In the genomic region with DNA sequence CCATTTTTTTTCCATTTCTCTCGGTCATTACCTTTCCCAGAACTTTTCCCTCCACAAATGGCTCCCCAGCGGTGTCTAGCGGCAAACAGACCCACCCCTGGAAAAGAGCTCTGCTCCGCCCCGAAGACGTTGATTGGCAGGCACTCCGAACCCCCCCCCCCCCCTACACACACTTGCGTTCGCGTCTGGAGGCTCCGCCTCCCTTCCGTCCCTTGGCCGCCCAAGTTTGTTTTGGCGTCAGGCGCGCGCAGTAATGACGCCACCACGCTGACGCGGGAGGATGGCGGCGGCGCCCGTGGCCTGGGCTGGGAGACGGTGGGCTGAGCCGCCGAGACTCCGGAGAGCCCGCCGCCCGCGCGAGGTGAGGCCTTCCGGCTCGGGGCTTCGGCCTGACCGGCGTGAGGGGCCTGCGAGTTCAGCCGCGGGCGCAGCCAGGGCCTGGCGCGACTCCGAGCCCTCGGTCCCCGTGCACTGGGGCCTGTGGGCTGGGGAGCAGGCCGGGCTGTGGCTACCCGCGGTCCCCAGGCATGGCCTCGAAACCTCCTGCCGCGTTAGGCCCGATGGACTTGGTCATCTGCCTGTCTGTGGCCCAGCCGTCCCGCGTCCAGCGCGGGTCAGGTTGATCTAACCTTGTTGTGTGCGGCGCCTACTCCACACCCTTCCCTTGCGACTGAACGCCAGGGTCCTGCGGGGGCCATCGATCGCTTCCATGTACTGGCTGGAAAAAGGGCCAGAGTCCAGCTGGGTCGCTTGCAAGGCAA, we compare ENCODE assay signal across 1 mouse cellular context.
A peak's percentile ranks its signal among the peaks of the same experiment; 100 is the strongest.
TF ChIP-seq lines count a peak whose summit lies in the region.

Pskh1 (plus strand) TSS at position 262 of the 761 bp plus-strand sequence.

TF ChIP-seq in CH12.LX, 34 proteins besides CTCF, POLR2A, EP300 and RAD21 (continued from another document):
- TF ChIP-seq IRF4 (IDR thresholded peaks at IDR 0.05; ENCODE audit: low read depth, low read length) (peak; percentile 37; the same call in 1 of the 2 replicates), MYC (IDR thresholded peaks at IDR 0.05; ENCODE audit: low read depth, low read length) (0 out of 2 replicates have a peak, but pooled peaks have one; percentile 24), USF1 (IDR thresholded peaks at IDR 0.05; ENCODE audit: low read depth, low read length) (no peak), KAT2A (IDR thresholded peaks at IDR 0.05; ENCODE audit: insufficient replicate concordance, low read length) (peak; percentile 67; the same call in 1 of the 2 replicates), SMC3 (IDR thresholded peaks at IDR 0.05; ENCODE audit: low read depth, low read length) (no peak), MAX (IDR thresholded peaks at IDR 0.05; ENCODE audit: low read length) (peak; percentile 43; the same call in 1 of the 2 replicates), MXI1 (IDR thresholded peaks at IDR 0.05; ENCODE audit: low read depth, low read length) (peak; percentile 62; the same call in 1 of the 2 replicates), ZKSCAN1 (IDR thresholded peaks at IDR 0.05; ENCODE audit: borderline replicate concordance, low read depth, low read length) (no peak), SIN3A (IDR thresholded peaks at IDR 0.05; ENCODE audit: low read length) (peak; percentile 90), RCOR1 (conservative IDR thresholded peaks at IDR 0.05; ENCODE audit: low read depth, low read length) (no peak), JUN (IDR thresholded peaks at IDR 0.05; ENCODE audit: insufficient read depth, low read depth, low read length) (no peak), HCFC1 (IDR thresholded peaks at IDR 0.05; ENCODE audit: low read depth, low read length) (peak; percentile 82), ZC3H11A (IDR thresholded peaks at IDR 0.05; ENCODE audit: low read depth, low read length) (no peak), CHD2 (IDR thresholded peaks at IDR 0.05; ENCODE audit: low read length) (peak; percentile 49; the same call in 1 of the 2 replicates), POLR2AphosphoS2 (IDR thresholded peaks at IDR 0.05; ENCODE audit: low read depth, low read length) (no peak), MAFK (IDR thresholded peaks at IDR 0.05; ENCODE audit: insufficient replicate concordance, low read length) (no peak), ZMIZ1 (IDR thresholded peaks at IDR 0.05; ENCODE audit: low read depth, low read length) (peak; percentile 89), MAZ (IDR thresholded peaks at IDR 0.05; ENCODE audit: low read depth, low read length) (peak; percentile 94), USF2 (conservative IDR thresholded peaks at IDR 0.05; ENCODE audit: low read depth, low read length) (no peak), NRF1 (IDR thresholded peaks at IDR 0.05; ENCODE audit: low read depth, low read length) (peak; percentile 67)
